Comparison of ENCODE assay signal across 8 mouse cellular contexts in genomic region chr16:18687367-18687766, GRCm38 (mm10). TPM values are rescaled to one million over a fixed set of nuclear protein-coding genes. Genes with fewer than 3 reads are reported as not detected.
DNase-seq lines count a peak whose midpoint lies in the region; ATAC-seq lines count a peak whose summit lies in the region.

No protein-coding gene starts in this region.

- ATAC-seq in hindbrain, embryonic 13.5 days (ENCODE audit: low FRiP score), result peak; percentile 41

- peak overlapping the region; percentile 56 for H3K4me2 ChIP-seq in hindbrain, embryonic 13.5 days

- H3K36me3 ChIP-seq in hindbrain, embryonic 13.5 days, result no peaks in the 10 kb centered on the region

- H3K4me3 ChIP-seq in hindbrain, embryonic 13.5 days, result peak overlapping the region; percentile 24

- no peaks in the 10 kb centered on the region for H3K27me3 ChIP-seq in hindbrain, embryonic 13.5 days

- peak overlapping the region; percentile 31 for H3K27ac ChIP-seq in hindbrain, embryonic 13.5 days

- peaks cover 19% of the 10 kb centered on the region for H3K4me1 ChIP-seq in hindbrain, embryonic 13.5 days (replicated peaks)

- peak overlapping the region; percentile 21 for H3K9ac ChIP-seq in hindbrain, embryonic 13.5 days

- peak; percentile 91 for DNase-seq in Muller cell, postnatal 12 days (ENCODE audit: inconsistent ontology term)
- DNase-seq in cerebellum, postnatal 10 days, result peak; percentile 83 to 88
- peak; percentile 20 to 31 for DNase-seq in frontal cortex, postnatal 25 days (ENCODE audit: low spot score in 2 of 2)
- peak; percentile 21 to 29 for DNase-seq in left cerebral cortex, adult 18-20 months (ENCODE audit: low spot score in 2 of 2)
- DNase-seq in lung, postnatal 4 days, result peak; percentile 77 to 82
- DNase-seq in retina, postnatal 1 day, result peak; percentile 92
- DNase-seq in urinary bladder, postnatal 25 days (ENCODE audit: low spot score), result peak; percentile 73

- H3K9me3 ChIP-seq in hindbrain, embryonic 13.5 days, result no peaks in the 10 kb centered on the region

- 5% methylated on average over 8 of the region's 8 CpGs for WGBS in hindbrain, embryonic 13.5 days

RNA-seq across cellular contexts. Expression of gene Sept5, which starts 57.6 kb away (rescaled TPM):
- polyA plus RNA-seq in hindbrain, embryonic 13.5 days (2015; fragmentation: Nextera tagmentation; extraction: Ambion mirVana), result 169 and 176 TPM in 2 replicates
- total RNA-seq in left cerebral cortex, adult 18-20 months (2021), result 100 to 1,000 TPM; 824 to 876 TPM

Comparison
In these comparisons a context has a peak if more than half of its experiments do, and no peak if none do; other contexts are left out.
1. Peak in every context shown above with its lines: DNase-seq, ATAC-seq, H3K4me3 ChIP-seq and H3K27ac ChIP-seq.
2. DNase-seq: peak in every context shown above with its lines; median percentile 92 in retina, postnatal 1 day; 91 in Muller cell, postnatal 12 days; 86 in cerebellum, postnatal 10 days; 80 in lung, postnatal 4 days; 73 in urinary bladder, postnatal 25 days; 26 in frontal cortex, postnatal 25 days; 25 in left cerebral cortex, adult 18-20 months.